Mouse (Mus musculus) bone marrow macrophage, adult 2 months (primary cell): ENCODE measurements around the gene Sla2.

Source experiments
- CTCF ChIP-seq: IDR thresholded peaks from 2 replicates; pipeline ENCODE4 v1.5.1; 2012; ENCODE audit warnings: low read depth, mild to moderate bottlenecking, low read length, moderate library complexity
- POLR2A ChIP-seq: IDR thresholded peaks from 2 replicates; pipeline ENCODE4 v1.6.1; 2012; ENCODE audit warnings: mild to moderate bottlenecking, low read depth, low read length, borderline replicate concordance

GRCm38 (mm10) chr2:156919796-156920195 lies 32.8 kb upstream of the Sla2 start:
- TF ChIP-seq CTCF (no peak), POLR2A (no peak)
